Mouse (Mus musculus): ENCODE measurements around the gene Skil.

- no peak for TF ChIP-seq CTCF (IDR thresholded peaks at IDR 0.05; ENCODE audit: borderline replicate concordance, control insufficient read depth, extremely low read depth, insufficient read depth, low read length, poor library complexity)
- no peak for TF ChIP-seq POLR2A (IDR thresholded peaks at IDR 0.05; ENCODE audit: control insufficient read depth, extremely low read depth, insufficient read depth, low read length, poor library complexity)
These were observed 57.2 kb downstream of the Skil start for GRCm38 (mm10) chr3:31152108-31152507.
